Mouse (Mus musculus): ENCODE results near the gene Il1b. TPM values are rescaled to one million over a fixed set of nuclear protein-coding genes. Genes with fewer than 3 reads are reported as not detected.

Il1b gene
- total and polyA plus RNA-seq, 3 experiments, result 0.27 to 0.94 (median 0.86) TPM

- Histone ChIP-seq H3K79me2 (replicated peaks; ENCODE audit: control insufficient read depth, insufficient read depth, low read length) (no peaks in the 10 kb centered on the region), H3K27ac (no peak overlapping the region), H3K4me1 (ENCODE audit: control insufficient read depth, insufficient read depth, low read length) (no peaks in the 10 kb centered on the region), H3K9ac (ENCODE audit: low read depth, low read length) (no peak overlapping the region), H3K27me3 (ENCODE audit: control insufficient read depth, insufficient read depth, low read length) (no peaks in the 10 kb centered on the region), H3K36me3 (ENCODE audit: control insufficient read depth, insufficient read depth, low read length) (no peaks in the 10 kb centered on the region), H3K4me3 (no peak overlapping the region)
- DNase-seq, result no peak
- 84% methylated on average over 5 of the region's 5 CpGs for WGBS
- intact Hi-C loops (cut with DNase I), result no loop called here
- TF ChIP-seq CTCF (IDR thresholded peaks at IDR 0.05), result no peak
- no peak for TF ChIP-seq EP300 (IDR thresholded peaks at IDR 0.05; ENCODE audit: insufficient read depth, low read depth, low read length)
- no peak for TF ChIP-seq POLR2A (IDR thresholded peaks at IDR 0.05; ENCODE audit: insufficient read depth, low read depth, low read length)
Measured at GRCm38 (mm10) chr2:129368795-129369194, 2.1 kb downstream of the Il1b start.

DNA sequence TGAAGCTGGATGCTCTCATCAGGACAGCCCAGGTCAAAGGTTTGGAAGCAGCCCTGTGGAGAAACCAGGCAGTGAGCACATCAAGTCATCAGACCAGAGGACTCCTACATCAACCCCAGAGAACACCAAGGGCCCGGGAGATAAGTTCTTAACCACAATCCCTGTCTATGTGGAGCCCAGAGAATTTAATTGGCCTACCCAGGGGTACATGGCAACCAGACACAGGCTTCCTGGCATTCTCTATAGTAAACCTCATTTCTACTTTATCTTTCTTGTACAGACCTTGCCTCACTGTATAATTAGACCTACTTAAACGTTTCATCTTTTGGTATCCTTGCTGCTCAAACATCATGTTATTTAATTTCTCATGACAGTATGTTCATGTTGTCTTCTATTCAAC, 2.8 kb downstream of the Il1b start:
- H3K9ac ChIP-seq (ENCODE audit: low read depth, low read length), result no peak overlapping the region
- TF ChIP-seq EP300 (IDR thresholded peaks at IDR 0.05; ENCODE audit: insufficient read depth, low read depth, low read length) (no peak), CTCF (IDR thresholded peaks at IDR 0.05) (no peak), POLR2A (IDR thresholded peaks at IDR 0.05; ENCODE audit: insufficient read depth, low read depth, low read length) (no peak)
- H3K27me3 ChIP-seq (ENCODE audit: control insufficient read depth, insufficient read depth, low read length), result no peaks in the 10 kb centered on the region
- WGBS, result 59% methylated on average over 2 of the region's 2 CpGs
- no peaks in the 10 kb centered on the region for H3K79me2 ChIP-seq (replicated peaks; ENCODE audit: control insufficient read depth, insufficient read depth, low read length)
- intact Hi-C loops (cut with DNase I), result no loop called here
- DNase-seq, result no peak
- H3K4me1 ChIP-seq (ENCODE audit: control insufficient read depth, insufficient read depth, low read length), result no peaks in the 10 kb centered on the region
- no peaks in the 10 kb centered on the region for H3K36me3 ChIP-seq (ENCODE audit: control insufficient read depth, insufficient read depth, low read length)
- no peak overlapping the region for H3K27ac ChIP-seq
- H3K4me3 ChIP-seq, result no peak overlapping the region

- WGBS, result 77% methylated on average over 5 of the region's 5 CpGs
Measured at GRCm38 (mm10) chr2:129367246-129367645, 3.7 kb downstream of the Il1b start.

GRCm38 (mm10) chr2:129360975-129361560, 9.9 kb downstream of the Il1b start:
- Histone ChIP-seq H3K9ac (ENCODE audit: low read depth, low read length) (no peak overlapping the region), H3K27ac (no peak overlapping the region), H3K4me3 (no peak overlapping the region), H3K36me3 (ENCODE audit: control insufficient read depth, insufficient read depth, low read length) (no peaks in the 10 kb centered on the region), H3K4me1 (ENCODE audit: control insufficient read depth, insufficient read depth, low read length) (peaks cover 2% of the 10 kb centered on the region), H3K79me2 (replicated peaks; ENCODE audit: control insufficient read depth, insufficient read depth, low read length) (no peaks in the 10 kb centered on the region), H3K27me3 (ENCODE audit: control insufficient read depth, insufficient read depth, low read length) (no peaks in the 10 kb centered on the region)
- intact Hi-C loops (cut with DNase I), result no loop called here
- no peak for TF ChIP-seq CTCF (IDR thresholded peaks at IDR 0.05)
- WGBS, result 67% methylated on average over 3 of the region's 3 CpGs
- DNase-seq, result no peak

More at GRCm38 (mm10) chr2:129367246-129367645, 3.7 kb downstream of the Il1b start:
- Histone ChIP-seq H3K36me3 (ENCODE audit: control insufficient read depth, insufficient read depth, low read length) (no peaks in the 10 kb centered on the region), H3K27ac (no peak overlapping the region), H3K4me1 (ENCODE audit: control insufficient read depth, insufficient read depth, low read length) (no peaks in the 10 kb centered on the region), H3K4me3 (no peak overlapping the region), H3K9ac (ENCODE audit: low read depth, low read length) (no peak overlapping the region), H3K27me3 (ENCODE audit: control insufficient read depth, insufficient read depth, low read length) (no peaks in the 10 kb centered on the region), H3K79me2 (replicated peaks; ENCODE audit: control insufficient read depth, insufficient read depth, low read length) (no peaks in the 10 kb centered on the region)
- TF ChIP-seq CTCF (IDR thresholded peaks at IDR 0.05) (no peak), EP300 (IDR thresholded peaks at IDR 0.05; ENCODE audit: insufficient read depth, low read depth, low read length) (no peak), POLR2A (IDR thresholded peaks at IDR 0.05; ENCODE audit: insufficient read depth, low read depth, low read length) (no peak)
- intact Hi-C loops (cut with DNase I), result no loop called here
- no peak for DNase-seq

GRCm38 (mm10) chr2:129360197-129360596, 10.7 kb downstream of the Il1b start:
- TF ChIP-seq EP300 (IDR thresholded peaks at IDR 0.05; ENCODE audit: insufficient read depth, low read depth, low read length) (no peak), POLR2A (IDR thresholded peaks at IDR 0.05; ENCODE audit: insufficient read depth, low read depth, low read length) (no peak), CTCF (IDR thresholded peaks at IDR 0.05) (no peak)
- Histone ChIP-seq H3K36me3 (ENCODE audit: control insufficient read depth, insufficient read depth, low read length) (no peaks in the 10 kb centered on the region), H3K9ac (ENCODE audit: low read depth, low read length) (no peak overlapping the region), H3K27ac (no peak overlapping the region), H3K4me1 (ENCODE audit: control insufficient read depth, insufficient read depth, low read length) (peaks cover 2% of the 10 kb centered on the region), H3K79me2 (replicated peaks; ENCODE audit: control insufficient read depth, insufficient read depth, low read length) (no peaks in the 10 kb centered on the region), H3K4me3 (no peak overlapping the region), H3K27me3 (ENCODE audit: control insufficient read depth, insufficient read depth, low read length) (no peaks in the 10 kb centered on the region)
- 60% methylated on average over 10 of the region's 10 CpGs for WGBS
- intact Hi-C loops (cut with DNase I), result no loop called here
- peak in 1 of 2 experiments; percentile 23 for DNase-seq

- Histone ChIP-seq H3K9ac (ENCODE audit: low read depth, low read length) (no peak overlapping the region), H3K27me3 (ENCODE audit: control insufficient read depth, insufficient read depth, low read length) (no peaks in the 10 kb centered on the region), H3K36me3 (ENCODE audit: control insufficient read depth, insufficient read depth, low read length) (no peaks in the 10 kb centered on the region), H3K4me3 (no peak overlapping the region), H3K27ac (no peak overlapping the region), H3K79me2 (replicated peaks; ENCODE audit: control insufficient read depth, insufficient read depth, low read length) (no peaks in the 10 kb centered on the region), H3K4me1 (ENCODE audit: control insufficient read depth, insufficient read depth, low read length) (peaks cover 2% of the 10 kb centered on the region; the same call in 1 of the 2 replicates)
- WGBS, result 47% methylated on average over 6 of the region's 6 CpGs
- no peak for TF ChIP-seq EP300 (IDR thresholded peaks at IDR 0.05; ENCODE audit: insufficient read depth, low read depth, low read length)
- no peak for TF ChIP-seq POLR2A (IDR thresholded peaks at IDR 0.05; ENCODE audit: insufficient read depth, low read depth, low read length)
- no peak for TF ChIP-seq CTCF (IDR thresholded peaks at IDR 0.05)
- peak in 1 of 2 experiments; percentile 36 for DNase-seq
- intact Hi-C loops (cut with DNase I), result no loop called here
Measured at GRCm38 (mm10) chr2:129338138-129338621, 32.8 kb downstream of the Il1b start.
